In the genomic region with DNA sequence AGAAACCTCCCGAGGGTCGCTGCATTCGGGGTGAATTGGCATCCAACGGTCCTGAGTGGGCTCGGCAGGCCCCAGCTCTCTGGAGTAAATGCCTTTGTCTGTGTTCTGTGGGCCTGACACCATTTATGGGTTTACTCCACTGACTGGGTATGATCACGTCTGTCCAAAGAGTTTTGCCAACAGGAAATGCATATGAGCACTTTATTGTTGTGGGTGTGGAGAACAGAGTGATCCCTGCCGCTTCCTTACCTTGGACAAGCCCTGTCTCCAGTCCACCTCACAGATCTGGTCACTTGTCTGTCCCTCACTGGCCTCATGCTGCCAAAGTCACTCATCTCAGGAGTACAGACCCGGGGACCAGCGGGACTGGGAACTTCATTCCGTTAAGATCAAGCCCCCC, we compare ENCODE assay signal across 9 mouse cellular contexts.
DNase-seq lines count a peak whose midpoint lies in the region; ATAC-seq and TF ChIP-seq lines count a peak whose summit lies in the region.
"Had no signal": no experiment of that assay in that cellular context is flagged by ENCODE, and none has a peak within 500 bp of the region (broad histone marks: within the 10 kb centered on the region; RNA-seq: fewer than 3 reads in every experiment).

No protein-coding gene starts in this region.

- no peak for TF ChIP-seq CTCF in lung, postnatal 0 days (IDR thresholded peaks at IDR 0.05)
- no peak for TF ChIP-seq CTCF in thymus, adult 2 months (IDR thresholded peaks at IDR 0.05; ENCODE audit: borderline replicate concordance, control insufficient read depth, extremely low read depth, insufficient read depth, low read length, poor library complexity)

- H3K27me3 ChIP-seq in heart, embryonic 10.5 days (ENCODE audit: insufficient read depth, poor library complexity, severe bottlenecking): no peaks in the 10 kb centered on the region
- H3K27me3 ChIP-seq in lung, postnatal 0 days (replicated peaks; ENCODE audit: insufficient read depth, low read length): no peaks in the 10 kb centered on the region
- no peaks in the 10 kb centered on the region for H3K27me3 ChIP-seq in hindbrain, embryonic 13.5 days
- no peaks in the 10 kb centered on the region for H3K27me3 ChIP-seq in stomach, embryonic 15.5 days (replicated peaks)
- no peaks in the 10 kb centered on the region for H3K27me3 ChIP-seq in thymus, adult 2 months (ENCODE audit: control insufficient read depth, insufficient read depth, low read length)
- H3K27me3 ChIP-seq: lung, embryonic 15.5 days had no signal

- no peak for DNase-seq in heart, embryonic 10.5 days (ENCODE audit: low spot score)
- no peak for DNase-seq in heart, postnatal 36 days
- DNase-seq in lung, postnatal 0 days (ENCODE audit: low spot score): no peak
- DNase-seq in lung, postnatal 10 days: no peak
- no peak for DNase-seq in thymus, adult 2 months
- DNase-seq in retina, postnatal 1 day: no peak

- H3K27ac ChIP-seq in heart, embryonic 10.5 days: peak overlapping the region; percentile 17
- H3K27ac ChIP-seq in lung, postnatal 0 days (ENCODE audit: low read length): no peak overlapping the region
- H3K27ac ChIP-seq in hindbrain, embryonic 13.5 days: peak overlapping the region; percentile 64
- H3K27ac ChIP-seq in stomach, embryonic 15.5 days: peak overlapping the region; percentile 45; the same call in 1 of the 2 replicates
- no peak overlapping the region for H3K27ac ChIP-seq in thymus, adult 2 months (ENCODE audit: control insufficient read depth, insufficient read depth, low read length)
- H3K27ac ChIP-seq: lung, embryonic 15.5 days had no signal

- ATAC-seq in lung, postnatal 0 days: no peak; the same call in 1 of the 2 replicates
- ATAC-seq in hindbrain, embryonic 13.5 days (ENCODE audit: low FRiP score): no peak
- no peak for ATAC-seq in stomach, embryonic 15.5 days (ENCODE audit: insufficient read depth, low FRiP score, low read depth)

- no peaks in the 10 kb centered on the region for H3K9me3 ChIP-seq in heart, embryonic 10.5 days
- H3K9me3 ChIP-seq in lung, postnatal 0 days (ENCODE audit: low read length): no peaks in the 10 kb centered on the region
- no peaks in the 10 kb centered on the region for H3K9me3 ChIP-seq in hindbrain, embryonic 13.5 days
- no peaks in the 10 kb centered on the region for H3K9me3 ChIP-seq in stomach, embryonic 15.5 days
- H3K9me3 ChIP-seq: lung, embryonic 15.5 days had no signal

- TF ChIP-seq POLR2A in thymus, adult 2 months (IDR thresholded peaks at IDR 0.05; ENCODE audit: control insufficient read depth, extremely low read depth, insufficient read depth, low read length, poor library complexity): no peak

- TF ChIP-seq EP300 in lung, postnatal 0 days (IDR thresholded peaks at IDR 0.05): peak; percentile 55

- H3K4me3 ChIP-seq in heart, embryonic 10.5 days: no peak overlapping the region
- no peak overlapping the region for H3K4me3 ChIP-seq in lung, postnatal 0 days (ENCODE audit: low read depth, low read length)
- H3K4me3 ChIP-seq in hindbrain, embryonic 13.5 days: no peak overlapping the region
- no peak overlapping the region for H3K4me3 ChIP-seq in stomach, embryonic 15.5 days (replicated peaks)
- H3K4me3 ChIP-seq in thymus, adult 2 months (ENCODE audit: control insufficient read depth, insufficient read depth, low read length): no peak overlapping the region
- H3K4me3 ChIP-seq: lung, embryonic 15.5 days had no signal

- no peak overlapping the region for H3K9ac ChIP-seq in lung, postnatal 0 days (replicated peaks; ENCODE audit: low read depth)
- no peak overlapping the region for H3K9ac ChIP-seq in hindbrain, embryonic 13.5 days
- H3K9ac ChIP-seq in stomach, embryonic 15.5 days: no peak overlapping the region
- H3K9ac ChIP-seq: lung, embryonic 15.5 days had no signal

- WGBS in heart, embryonic 10.5 days: 78% methylated on average over 10 of the region's 10 CpGs
- WGBS in lung, postnatal 0 days: 82% methylated on average over 10 of the region's 10 CpGs
- 89% methylated on average over 10 of the region's 10 CpGs for WGBS in hindbrain, embryonic 13.5 days
- WGBS in stomach, embryonic 15.5 days: 79% methylated on average over 10 of the region's 10 CpGs
- WGBS in thymus, adult 2 months: 94% methylated on average over 10 of the region's 10 CpGs

- no peak overlapping the region for H3K4me2 ChIP-seq in lung, postnatal 0 days (replicated peaks; ENCODE audit: low read depth, low read length)
- H3K4me2 ChIP-seq in hindbrain, embryonic 13.5 days: no peak overlapping the region
- H3K4me2 ChIP-seq in stomach, embryonic 15.5 days: no peak overlapping the region
- H3K4me2 ChIP-seq: lung, embryonic 15.5 days had no signal

- peaks cover 18% of the 10 kb centered on the region for H3K4me1 ChIP-seq in heart, embryonic 10.5 days
- H3K4me1 ChIP-seq in lung, postnatal 0 days (ENCODE audit: insufficient read depth, low read depth, low read length): peaks cover 5% of the 10 kb centered on the region; the same call in 1 of the 2 replicates
- peaks cover 23% of the 10 kb centered on the region for H3K4me1 ChIP-seq in hindbrain, embryonic 13.5 days (replicated peaks)
- H3K4me1 ChIP-seq in stomach, embryonic 15.5 days: peaks cover 23% of the 10 kb centered on the region
- H3K4me1 ChIP-seq in thymus, adult 2 months (replicated peaks; ENCODE audit: control insufficient read depth, insufficient read depth, low read length): peaks cover 24% of the 10 kb centered on the region

- intact Hi-C loops in heart, postnatal 36 days (cut with DNase I): loop anchor here (2.0 kb wide), 1 partner anchor 13 kb away; no protein-coding TSS in a partner anchor

- H3K36me3 ChIP-seq in heart, embryonic 10.5 days: no peaks in the 10 kb centered on the region
- no peaks in the 10 kb centered on the region for H3K36me3 ChIP-seq in lung, postnatal 0 days (ENCODE audit: insufficient read depth, low read length)
- no peaks in the 10 kb centered on the region for H3K36me3 ChIP-seq in hindbrain, embryonic 13.5 days
- H3K36me3 ChIP-seq in stomach, embryonic 15.5 days: no peaks in the 10 kb centered on the region
- H3K36me3 ChIP-seq in thymus, adult 2 months (ENCODE audit: control insufficient read depth, insufficient read depth, low read length): no peaks in the 10 kb centered on the region
- H3K36me3 ChIP-seq: lung, embryonic 15.5 days had no signal

Comparison
In these comparisons a context has a peak if more than half of its experiments do, and no peak if none do; other contexts are left out.
1. H3K27ac ChIP-seq: peak in heart, embryonic 10.5 days (single experiment), hindbrain, embryonic 13.5 days (single experiment) and stomach, embryonic 15.5 days (single experiment); none in lung, postnatal 0 days (single experiment) and thymus, adult 2 months (single experiment).